Mouse (Mus musculus): ENCODE results near the gene Slit3.

- TF ChIP-seq HCFC1 (IDR thresholded peaks at IDR 0.05; ENCODE audit: low read depth, low read length), result no peak
- no peak for TF ChIP-seq TAL1 (IDR thresholded peaks at IDR 0.05; ENCODE audit: low read length)
- no peak for TF ChIP-seq ZMIZ1 (IDR thresholded peaks at IDR 0.05; ENCODE audit: low read depth, low read length)
- TF ChIP-seq CTCF (IDR thresholded peaks at IDR 0.05 in 2 of 3, conservative IDR thresholded peaks at IDR 0.05 in 1 of 3; ENCODE audit: control insufficient read depth in 1 of 3, insufficient read depth in 1 of 3, low read depth in 2 of 3, low read length in 3 of 3, poor library complexity in 1 of 3, severe bottlenecking in 1 of 3), result no peak
- no peak for TF ChIP-seq TCF12 (IDR thresholded peaks at IDR 0.05; ENCODE audit: low read depth, low read length)
- TF ChIP-seq USF2 (IDR thresholded peaks at IDR 0.05; ENCODE audit: borderline replicate concordance in 1 of 2, insufficient read depth in 1 of 2, low read depth in 1 of 2, low read length in 2 of 2), result no peak
- TF ChIP-seq CHD2 (IDR thresholded peaks at IDR 0.05; ENCODE audit: low read length), result no peak
- no peak for TF ChIP-seq RCOR1 (IDR thresholded peaks at IDR 0.05; ENCODE audit: low read depth, low read length)
These were observed 45.6 kb upstream of the Slit3 start for GRCm38 (mm10) chr11:35075411-35075810.

Data from MEL (cell line).